Mouse (Mus musculus): ENCODE measurements around the gene Cog1. TPM values are rescaled to one million over a fixed set of nuclear protein-coding genes. Genes with fewer than 3 reads are reported as not detected.

The Cog1 gene
- polyA plus RNA-seq, 1 experiment from 2014 or later: 30.0 TPM

DNA sequence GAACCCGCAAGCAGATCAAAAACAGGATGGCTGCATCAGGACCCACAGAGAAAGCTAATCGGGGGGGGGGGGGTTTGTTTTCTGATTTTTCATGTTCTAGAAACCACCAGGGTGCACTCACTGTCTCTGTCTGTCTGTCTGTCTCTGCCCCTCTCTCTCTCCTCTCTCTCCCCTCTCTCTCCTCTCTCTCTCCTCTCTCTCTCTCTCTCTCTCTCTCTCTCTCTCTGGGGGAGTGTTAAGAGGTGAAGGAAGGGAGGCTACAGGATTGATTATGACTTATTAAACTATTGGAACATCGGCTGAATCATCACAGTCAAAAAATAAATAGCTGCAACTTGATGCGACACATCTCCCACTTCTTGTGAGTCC is 30.7 kb upstream of the Cog1 start:
- Histone ChIP-seq H3K4me3 (replicated peaks) (peak overlapping the region; percentile 51), H3K36me3 (no peaks in the 10 kb centered on the region), H3K9ac (replicated peaks) (no peak overlapping the region; the same call in 1 of the 2 replicates), H3K4me2 (peak overlapping the region; percentile 92), H3K27me3 (peaks cover 57% of the 10 kb centered on the region), H3K27ac (no peak overlapping the region), H3K9me3 (no peaks in the 10 kb centered on the region), H3K4me1 (replicated peaks) (peaks cover 24% of the 10 kb centered on the region)
- no peak for ATAC-seq (ENCODE audit: insufficient number of reproducible peaks, insufficient read depth, low FRiP score, low TSS enrichment, low read depth)
- 22% methylated on average over 4 of the region's 4 CpGs for WGBS

GRCm38 (mm10) chr11:113618672-113619419 is 30.1 kb upstream of the Cog1 start, which contains the start of gene Sstr2:
Gene Sstr2, plus strand, starts transcription at chr11:113619342.
- Histone ChIP-seq H3K27ac (no peak within 1 kb of the TSS), H3K4me1 (replicated peaks) (peaks cover 24% of the 10 kb centered on the region), H3K9ac (replicated peaks) (peak within 1 kb of the TSS; percentile 57), H3K4me2 (peak within 1 kb of the TSS; percentile 92), H3K9me3 (no peaks in the 10 kb centered on the region), H3K4me3 (replicated peaks) (peak within 1 kb of the TSS; percentile 51), H3K36me3 (no peaks in the 10 kb centered on the region), H3K27me3 (peaks cover 57% of the 10 kb centered on the region)
- WGBS: under 1% methylated on average over 54 of the region's 54 CpGs
- ATAC-seq (ENCODE audit: insufficient number of reproducible peaks, insufficient read depth, low FRiP score, low TSS enrichment, low read depth): peak; percentile 61

DNA sequence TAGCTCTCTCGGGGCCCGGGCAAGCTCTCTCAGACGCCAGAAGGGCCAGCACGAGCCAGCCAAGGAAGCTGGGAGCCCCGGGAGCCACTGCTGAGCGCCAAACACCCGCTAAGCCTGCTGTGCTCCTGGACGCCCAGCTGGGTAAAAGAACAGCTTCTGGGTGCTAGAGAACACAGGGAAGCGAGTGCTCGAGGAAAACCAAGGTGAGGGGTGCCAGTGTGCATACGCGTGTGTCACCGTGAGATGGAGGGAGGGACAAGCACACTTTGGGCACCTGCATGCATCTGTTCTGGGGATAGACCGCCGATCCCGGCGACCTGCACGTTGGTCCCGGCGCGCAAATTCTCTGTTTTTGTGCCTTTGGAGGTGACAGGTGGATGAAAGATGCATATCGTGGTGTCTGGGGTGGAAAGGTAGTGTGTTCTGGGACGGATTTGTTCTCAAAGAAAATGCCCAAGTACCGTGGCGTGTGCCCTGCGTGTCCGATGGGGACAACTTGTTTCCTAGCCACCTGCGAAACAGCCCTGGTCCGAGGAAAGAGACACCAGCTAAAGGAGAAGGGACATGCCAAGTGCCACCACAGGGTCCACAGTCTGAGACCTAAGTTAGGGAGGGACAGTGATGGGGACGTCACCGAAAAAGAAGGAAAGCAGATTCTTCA is 29.4 kb upstream of the Cog1 start:
- peak overlapping the region; percentile 92 for H3K4me2 ChIP-seq
- WGBS: 2% methylated on average over 31 of the region's 31 CpGs
- 0 out of 2 replicates have a peak, but pooled peaks cover 3% of the 10 kb centered on the region for H3K36me3 ChIP-seq
- no peak overlapping the region for H3K27ac ChIP-seq
- peak overlapping the region; percentile 57 for H3K9ac ChIP-seq (replicated peaks)
- H3K27me3 ChIP-seq: peaks cover 57% of the 10 kb centered on the region
- H3K4me1 ChIP-seq (replicated peaks): peaks cover 24% of the 10 kb centered on the region
- 0 out of 2 replicates have a peak, but pooled peaks have one; percentile 6 for ATAC-seq (ENCODE audit: insufficient number of reproducible peaks, insufficient read depth, low FRiP score, low TSS enrichment, low read depth)
- H3K4me3 ChIP-seq (replicated peaks): peak overlapping the region; percentile 51
- H3K9me3 ChIP-seq: no peaks in the 10 kb centered on the region

DNA sequence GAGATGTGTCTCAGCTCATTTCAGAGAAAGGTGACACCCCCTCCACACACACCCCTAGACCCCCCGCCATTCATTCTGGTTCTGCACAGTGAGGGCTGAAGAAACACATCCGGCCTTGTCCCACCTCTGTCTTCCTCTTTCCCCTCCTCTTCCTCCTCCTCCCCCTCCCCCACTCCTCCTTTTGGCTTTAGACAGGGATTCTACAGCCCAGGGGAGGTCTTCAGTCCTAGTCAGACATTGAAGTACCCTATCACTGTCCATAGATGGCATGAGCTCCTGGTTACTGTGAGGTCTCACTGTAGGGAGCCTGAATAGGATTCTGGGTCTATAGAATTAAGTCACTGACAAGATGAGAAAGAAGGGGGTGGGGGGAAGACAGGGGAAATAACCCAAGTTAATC is 28.0 kb upstream of the Cog1 start:
- no peak for ATAC-seq (ENCODE audit: insufficient number of reproducible peaks, insufficient read depth, low FRiP score, low TSS enrichment, low read depth)
- Histone ChIP-seq H3K4me3 (replicated peaks) (no peak overlapping the region), H3K27me3 (peaks cover 51% of the 10 kb centered on the region), H3K4me2 (no peak overlapping the region), H3K9ac (replicated peaks) (no peak overlapping the region), H3K9me3 (no peaks in the 10 kb centered on the region), H3K27ac (no peak overlapping the region), H3K4me1 (replicated peaks) (peaks cover 24% of the 10 kb centered on the region), H3K36me3 (0 out of 2 replicates have a peak, but pooled peaks cover 8% of the 10 kb centered on the region)
- whole genome bisulfite sequencing: 60% methylated on average over 2 of the region's 2 CpGs

DNA sequence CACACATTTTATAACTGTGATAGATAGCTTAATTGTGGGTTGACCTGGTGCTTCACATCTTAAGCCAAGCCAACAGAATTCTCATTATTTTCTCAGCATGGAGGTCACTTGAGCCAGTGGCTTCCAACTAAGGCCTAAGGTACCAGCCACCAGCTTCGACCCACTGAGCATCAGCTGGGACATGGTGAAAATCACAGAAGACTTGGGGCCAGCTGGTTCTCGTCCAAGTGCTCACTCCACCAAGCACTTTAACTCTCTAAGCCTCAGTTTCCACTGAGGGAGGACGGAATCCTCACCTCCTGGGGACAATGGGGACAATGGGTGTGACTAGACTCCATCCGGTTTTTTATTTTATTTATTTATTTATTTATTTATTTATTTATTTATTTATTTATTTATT is 26.9 kb upstream of the Cog1 start:
- Histone ChIP-seq H3K36me3 (0 out of 2 replicates have a peak, but pooled peaks cover 8% of the 10 kb centered on the region), H3K9ac (replicated peaks) (no peak overlapping the region), H3K9me3 (no peaks in the 10 kb centered on the region), H3K4me3 (replicated peaks) (no peak overlapping the region), H3K4me2 (no peak overlapping the region), H3K27ac (no peak overlapping the region), H3K27me3 (peaks cover 51% of the 10 kb centered on the region), H3K4me1 (replicated peaks) (peaks cover 24% of the 10 kb centered on the region)
- ATAC-seq (ENCODE audit: insufficient number of reproducible peaks, insufficient read depth, low FRiP score, low TSS enrichment, low read depth): no peak
- 87% methylated on average over 4 of the region's 4 CpGs for WGBS

DNA sequence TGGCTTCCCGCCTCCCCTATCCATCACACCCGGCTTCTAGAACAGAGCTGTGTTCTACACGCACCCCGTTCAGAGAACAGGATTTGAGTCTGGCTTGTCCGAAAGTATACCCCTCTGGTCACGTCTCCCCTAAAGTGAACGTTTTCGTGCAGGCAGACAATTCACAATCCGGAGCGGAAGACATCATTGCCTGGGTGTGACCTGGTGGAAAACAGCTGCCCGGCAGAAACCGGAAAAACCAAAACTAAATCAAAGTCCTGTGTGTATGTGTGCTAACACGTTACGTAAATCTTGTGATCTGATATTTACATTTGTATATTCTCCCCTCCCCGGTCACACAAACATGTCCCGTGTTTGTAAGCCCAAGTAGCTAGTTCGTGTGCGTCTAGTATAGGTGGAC is 23.5 kb upstream of the Cog1 start:
- WGBS: 88% methylated on average over 18 of the region's 18 CpGs
- Histone ChIP-seq H3K9ac (replicated peaks) (no peak overlapping the region), H3K36me3 (0 out of 2 replicates have a peak, but pooled peaks cover 8% of the 10 kb centered on the region), H3K4me2 (no peak overlapping the region), H3K9me3 (no peaks in the 10 kb centered on the region), H3K27me3 (peaks cover 17% of the 10 kb centered on the region), H3K4me1 (replicated peaks) (peaks cover under 1% of the 10 kb centered on the region; the same call in 1 of the 2 replicates), H3K4me3 (replicated peaks) (no peak overlapping the region), H3K27ac (no peak overlapping the region)
- ATAC-seq (ENCODE audit: insufficient number of reproducible peaks, insufficient read depth, low FRiP score, low TSS enrichment, low read depth): no peak

DNA sequence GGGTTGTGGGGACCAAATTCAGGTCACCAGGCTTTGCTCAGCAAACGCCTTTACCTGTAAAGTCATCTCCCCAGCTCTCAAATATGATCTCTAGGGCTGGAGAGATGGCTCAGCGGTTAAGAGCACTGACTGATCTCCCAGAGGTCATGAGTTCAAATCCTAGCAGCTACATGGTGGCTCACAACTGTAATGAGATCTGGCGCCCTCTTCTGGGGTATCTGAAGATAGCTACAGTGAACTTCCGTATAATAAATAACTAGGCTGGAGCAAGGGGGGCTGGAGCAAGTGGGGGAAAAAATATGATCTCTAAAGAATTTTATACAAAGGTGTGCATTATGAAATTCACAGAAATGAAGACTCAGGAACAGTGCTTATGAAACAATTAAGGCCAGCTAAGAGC is 21.2 kb upstream of the Cog1 start:
- Histone ChIP-seq H3K4me3 (replicated peaks) (no peak overlapping the region), H3K4me1 (replicated peaks) (no peaks in the 10 kb centered on the region), H3K9ac (replicated peaks) (no peak overlapping the region), H3K27ac (no peak overlapping the region), H3K27me3 (no peaks in the 10 kb centered on the region), H3K9me3 (no peaks in the 10 kb centered on the region), H3K36me3 (0 out of 2 replicates have a peak, but pooled peaks cover 8% of the 10 kb centered on the region), H3K4me2 (no peak overlapping the region)
- 49% methylated on average over 4 of the region's 4 CpGs for WGBS
- no peak for ATAC-seq (ENCODE audit: insufficient number of reproducible peaks, insufficient read depth, low FRiP score, low TSS enrichment, low read depth)

GRCm38 (mm10) chr11:113630642-113631041 is 18.3 kb upstream of the Cog1 start:
- ATAC-seq (ENCODE audit: insufficient number of reproducible peaks, insufficient read depth, low FRiP score, low TSS enrichment, low read depth): no peak
- Histone ChIP-seq H3K4me3 (replicated peaks) (no peak overlapping the region), H3K27me3 (no peaks in the 10 kb centered on the region), H3K36me3 (no peaks in the 10 kb centered on the region), H3K9ac (replicated peaks) (no peak overlapping the region), H3K27ac (no peak overlapping the region), H3K4me2 (no peak overlapping the region), H3K4me1 (replicated peaks) (no peaks in the 10 kb centered on the region), H3K9me3 (no peaks in the 10 kb centered on the region)
- 65% methylated on average over 7 of the region's 7 CpGs for WGBS

DNA sequence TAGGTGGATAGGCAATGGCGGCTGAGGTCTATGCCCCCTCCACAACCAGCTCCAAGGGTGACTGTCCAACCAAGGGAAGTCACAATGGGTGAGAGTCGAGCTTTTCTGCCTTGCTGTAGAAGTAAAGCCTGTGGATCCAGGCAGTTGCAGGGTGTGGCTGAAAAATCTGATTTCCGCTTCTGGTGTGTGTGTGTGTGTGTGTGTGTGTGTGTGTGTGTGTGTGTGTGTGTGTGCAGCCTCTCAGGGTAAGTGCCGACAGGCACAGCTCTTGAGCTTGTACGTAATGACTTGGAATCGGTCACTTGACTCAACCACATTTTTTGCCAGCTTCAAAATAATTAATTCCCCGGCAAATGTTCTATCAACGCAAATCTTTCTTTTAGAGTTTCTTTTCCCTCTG is 17.7 kb upstream of the Cog1 start:
- Histone ChIP-seq H3K9me3 (no peaks in the 10 kb centered on the region), H3K27ac (no peak overlapping the region), H3K4me3 (replicated peaks) (no peak overlapping the region), H3K4me2 (no peak overlapping the region), H3K27me3 (no peaks in the 10 kb centered on the region), H3K4me1 (replicated peaks) (no peaks in the 10 kb centered on the region), H3K9ac (replicated peaks) (no peak overlapping the region), H3K36me3 (no peaks in the 10 kb centered on the region)
- ATAC-seq (ENCODE audit: insufficient number of reproducible peaks, insufficient read depth, low FRiP score, low TSS enrichment, low read depth): no peak
- 85% methylated on average over 7 of the region's 8 CpGs for WGBS

DNA sequence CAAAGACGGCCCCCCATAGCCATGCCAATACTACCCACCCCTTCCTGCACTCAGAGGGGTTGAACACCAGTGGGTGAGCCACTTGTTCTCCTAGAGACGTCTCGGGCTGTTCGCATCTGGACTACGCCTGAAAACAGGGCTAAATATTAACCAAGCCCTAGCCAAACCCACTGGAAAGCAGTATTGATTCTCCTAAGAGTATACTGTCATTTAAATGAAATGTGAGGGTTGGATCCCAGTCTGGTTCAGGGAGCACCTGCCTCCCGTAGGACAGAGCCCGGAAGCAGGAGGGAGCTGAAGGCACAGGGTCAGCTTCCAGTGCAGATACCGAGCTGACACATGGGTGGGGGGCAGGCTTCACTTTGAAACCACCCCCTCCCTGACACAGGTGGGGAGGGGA is 17.1 kb upstream of the Cog1 start:
- Histone ChIP-seq H3K36me3 (no peaks in the 10 kb centered on the region), H3K4me3 (replicated peaks) (no peak overlapping the region), H3K9ac (replicated peaks) (no peak overlapping the region), H3K27ac (no peak overlapping the region), H3K9me3 (no peaks in the 10 kb centered on the region), H3K4me2 (no peak overlapping the region), H3K4me1 (replicated peaks) (no peaks in the 10 kb centered on the region), H3K27me3 (no peaks in the 10 kb centered on the region)
- ATAC-seq (ENCODE audit: insufficient number of reproducible peaks, insufficient read depth, low FRiP score, low TSS enrichment, low read depth): no peak
- 81% methylated on average over 8 of the region's 8 CpGs for WGBS

- Histone ChIP-seq H3K4me1 (replicated peaks) (no peaks in the 10 kb centered on the region), H3K9me3 (no peaks in the 10 kb centered on the region), H3K27ac (no peak overlapping the region), H3K36me3 (no peaks in the 10 kb centered on the region), H3K27me3 (no peaks in the 10 kb centered on the region), H3K4me3 (replicated peaks) (no peak overlapping the region), H3K4me2 (no peak overlapping the region), H3K9ac (replicated peaks) (no peak overlapping the region)
- no peak for ATAC-seq (ENCODE audit: insufficient number of reproducible peaks, insufficient read depth, low FRiP score, low TSS enrichment, low read depth)
- WGBS: 81% methylated on average over 7 of the region's 7 CpGs
Measured at GRCm38 (mm10) chr11:113632303-113632702, 16.7 kb upstream of the Cog1 start.

All from limb, embryonic 12.5 days (tissue).